Mouse (Mus musculus): Measurements from ENCODE around the gene Snap29.

GRCm38 (mm10) chr16:17392784-17393183 is 13.0 kb upstream of the Snap29 start:
- TF ChIP-seq CTCF (IDR thresholded peaks at IDR 0.05; ENCODE audit: borderline replicate concordance, extremely low read depth, insufficient read depth, insufficient read length) (no peak), POLR2A (IDR thresholded peaks at IDR 0.05; ENCODE audit: borderline replicate concordance, extremely low read depth, insufficient read depth, insufficient read length, poor library complexity, severe bottlenecking) (no peak)

All from brain, embryonic 14.5 days (tissue).